Mouse (Mus musculus): ENCODE results near the gene Pan3. TPM values are rescaled to one million over a fixed set of nuclear protein-coding genes. Genes with fewer than 3 reads are reported as not detected.

The Pan3 gene
- total and polyA plus RNA-seq, 3 experiments, result 20.0 to 30.5 (median 27.3) TPM

- 53% methylated on average over 3 of the region's 3 CpGs for WGBS
- Histone ChIP-seq H3K27ac (no peak overlapping the region), H3K79me2 (replicated peaks; ENCODE audit: control insufficient read depth, insufficient read depth, low read length) (peaks cover 5% of the 10 kb centered on the region; the same call in 1 of the 2 replicates), H3K4me1 (ENCODE audit: control insufficient read depth, insufficient read depth, low read length) (peaks cover 11% of the 10 kb centered on the region), H3K9ac (ENCODE audit: low read depth, low read length) (no peak overlapping the region), H3K4me3 (no peak overlapping the region), H3K27me3 (ENCODE audit: control insufficient read depth, insufficient read depth, low read length) (no peaks in the 10 kb centered on the region), H3K36me3 (ENCODE audit: control insufficient read depth, insufficient read depth, low read length) (peaks cover 26% of the 10 kb centered on the region)
- no peak for DNase-seq
- intact Hi-C loops (cut with DNase I), result no loop called here
- TF ChIP-seq EP300 (IDR thresholded peaks at IDR 0.05; ENCODE audit: insufficient read depth, low read depth, low read length) (no peak), CTCF (IDR thresholded peaks at IDR 0.05) (no peak), POLR2A (IDR thresholded peaks at IDR 0.05; ENCODE audit: insufficient read depth, low read depth, low read length) (no peak)
Measured at GRCm38 (mm10) chr5:147492511-147492910, 62.5 kb downstream of the Pan3 start.

- peaks cover 26% of the 10 kb centered on the region for H3K36me3 ChIP-seq (ENCODE audit: control insufficient read depth, insufficient read depth, low read length)
- no peak overlapping the region for H3K4me3 ChIP-seq
- H3K27ac ChIP-seq, result no peak overlapping the region
- DNase-seq, result no peak
- H3K9ac ChIP-seq (ENCODE audit: low read depth, low read length), result no peak overlapping the region
- peaks cover 6% of the 10 kb centered on the region; the same call in 1 of the 2 replicates for H3K79me2 ChIP-seq (replicated peaks; ENCODE audit: control insufficient read depth, insufficient read depth, low read length)
- WGBS, result 45% methylated on average over 1 of the region's 1 CpGs
- H3K27me3 ChIP-seq (ENCODE audit: control insufficient read depth, insufficient read depth, low read length), result no peaks in the 10 kb centered on the region
- TF ChIP-seq POLR2A (IDR thresholded peaks at IDR 0.05; ENCODE audit: insufficient read depth, low read depth, low read length) (no peak), EP300 (IDR thresholded peaks at IDR 0.05; ENCODE audit: insufficient read depth, low read depth, low read length) (no peak), CTCF (IDR thresholded peaks at IDR 0.05) (no peak)
- peaks cover 11% of the 10 kb centered on the region for H3K4me1 ChIP-seq (ENCODE audit: control insufficient read depth, insufficient read depth, low read length)
- intact Hi-C loops (cut with DNase I), result no loop called here
Measured at GRCm38 (mm10) chr5:147493205-147493604, 63.2 kb downstream of the Pan3 start.

- H3K27ac ChIP-seq, result no peak overlapping the region
- no peak for TF ChIP-seq CTCF (IDR thresholded peaks at IDR 0.05)
- no peak for TF ChIP-seq POLR2A (IDR thresholded peaks at IDR 0.05; ENCODE audit: insufficient read depth, low read depth, low read length)
- no peak for TF ChIP-seq EP300 (IDR thresholded peaks at IDR 0.05; ENCODE audit: insufficient read depth, low read depth, low read length)
- no peak overlapping the region for H3K9ac ChIP-seq (ENCODE audit: low read depth, low read length)
- intact Hi-C loops (cut with DNase I), result no loop called here
- H3K27me3 ChIP-seq (ENCODE audit: control insufficient read depth, insufficient read depth, low read length), result no peaks in the 10 kb centered on the region
- 67% methylated on average over 8 of the region's 8 CpGs for WGBS
- no peak for DNase-seq
- no peak overlapping the region for H3K4me3 ChIP-seq
- H3K79me2 ChIP-seq (replicated peaks; ENCODE audit: control insufficient read depth, insufficient read depth, low read length), result peaks cover 6% of the 10 kb centered on the region; the same call in 1 of the 2 replicates
- H3K4me1 ChIP-seq (ENCODE audit: control insufficient read depth, insufficient read depth, low read length), result peaks cover 11% of the 10 kb centered on the region
- peaks cover 26% of the 10 kb centered on the region for H3K36me3 ChIP-seq (ENCODE audit: control insufficient read depth, insufficient read depth, low read length)
Measured at GRCm38 (mm10) chr5:147493685-147494084, 63.7 kb downstream of the Pan3 start.

- no peak overlapping the region for H3K4me3 ChIP-seq
- H3K27ac ChIP-seq, result no peak overlapping the region
- H3K79me2 ChIP-seq (replicated peaks; ENCODE audit: control insufficient read depth, insufficient read depth, low read length), result peaks cover 6% of the 10 kb centered on the region; the same call in 1 of the 2 replicates
- peaks cover 11% of the 10 kb centered on the region for H3K4me1 ChIP-seq (ENCODE audit: control insufficient read depth, insufficient read depth, low read length)
- TF ChIP-seq EP300 (IDR thresholded peaks at IDR 0.05; ENCODE audit: insufficient read depth, low read depth, low read length) (no peak), POLR2A (IDR thresholded peaks at IDR 0.05; ENCODE audit: insufficient read depth, low read depth, low read length) (no peak), CTCF (IDR thresholded peaks at IDR 0.05) (no peak)
- 59% methylated on average over 4 of the region's 4 CpGs for WGBS
- H3K9ac ChIP-seq (ENCODE audit: low read depth, low read length), result no peak overlapping the region
- H3K27me3 ChIP-seq (ENCODE audit: control insufficient read depth, insufficient read depth, low read length), result no peaks in the 10 kb centered on the region
- no peak for DNase-seq
- intact Hi-C loops (cut with DNase I), result no loop called here
- H3K36me3 ChIP-seq (ENCODE audit: control insufficient read depth, insufficient read depth, low read length), result peaks cover 27% of the 10 kb centered on the region
Measured at GRCm38 (mm10) chr5:147494388-147494787, 64.4 kb downstream of the Pan3 start.

GRCm38 (mm10) chr5:147494791-147495376 is 64.9 kb downstream of the Pan3 start:
- no peak overlapping the region for H3K27ac ChIP-seq
- H3K9ac ChIP-seq (ENCODE audit: low read depth, low read length), result no peak overlapping the region
- H3K4me3 ChIP-seq, result no peak overlapping the region
- H3K4me1 ChIP-seq (ENCODE audit: control insufficient read depth, insufficient read depth, low read length), result peaks cover 11% of the 10 kb centered on the region
- DNase-seq, result no peak
- no peaks in the 10 kb centered on the region for H3K27me3 ChIP-seq (ENCODE audit: control insufficient read depth, insufficient read depth, low read length)
- no peak for TF ChIP-seq POLR2A (IDR thresholded peaks at IDR 0.05; ENCODE audit: insufficient read depth, low read depth, low read length)
- TF ChIP-seq CTCF (IDR thresholded peaks at IDR 0.05), result no peak
- no peak for TF ChIP-seq EP300 (IDR thresholded peaks at IDR 0.05; ENCODE audit: insufficient read depth, low read depth, low read length)
- 41% methylated on average over 10 of the region's 10 CpGs for WGBS
- intact Hi-C loops (cut with DNase I), result no loop called here
- H3K36me3 ChIP-seq (ENCODE audit: control insufficient read depth, insufficient read depth, low read length), result peaks cover 29% of the 10 kb centered on the region
- H3K79me2 ChIP-seq (replicated peaks; ENCODE audit: control insufficient read depth, insufficient read depth, low read length), result peaks cover 6% of the 10 kb centered on the region; the same call in 1 of the 2 replicates

GRCm38 (mm10) chr5:147495961-147496360 is 66.0 kb downstream of the Pan3 start:
- no peak for DNase-seq
- Histone ChIP-seq H3K36me3 (ENCODE audit: control insufficient read depth, insufficient read depth, low read length) (peaks cover 29% of the 10 kb centered on the region), H3K4me3 (no peak overlapping the region), H3K79me2 (replicated peaks; ENCODE audit: control insufficient read depth, insufficient read depth, low read length) (peaks cover 6% of the 10 kb centered on the region; the same call in 1 of the 2 replicates), H3K27me3 (ENCODE audit: control insufficient read depth, insufficient read depth, low read length) (no peaks in the 10 kb centered on the region), H3K4me1 (ENCODE audit: control insufficient read depth, insufficient read depth, low read length) (peaks cover 11% of the 10 kb centered on the region), H3K27ac (no peak overlapping the region), H3K9ac (ENCODE audit: low read depth, low read length) (no peak overlapping the region)
- 78% methylated on average over 2 of the region's 2 CpGs for WGBS
- intact Hi-C loops (cut with DNase I), result no loop called here
- no peak for TF ChIP-seq CTCF (IDR thresholded peaks at IDR 0.05)
- no peak for TF ChIP-seq POLR2A (IDR thresholded peaks at IDR 0.05; ENCODE audit: insufficient read depth, low read depth, low read length)
- no peak for TF ChIP-seq EP300 (IDR thresholded peaks at IDR 0.05; ENCODE audit: insufficient read depth, low read depth, low read length)

Measured in heart, adult 2 months (tissue).